Mouse (Mus musculus): ENCODE measurements at regions not wholly inside any gene's neighbourhood (a gene's known extent, or its start where the extent isn't known, plus 50 kb on each side); places are given as distances from the start of the nearest gene placed in this dataset.
"Not testable (repeated sequence)": the region's sequence is repeated elsewhere in the genome, so short reads cannot be mapped to it uniquely, and the experiment has no call there.

DNA sequence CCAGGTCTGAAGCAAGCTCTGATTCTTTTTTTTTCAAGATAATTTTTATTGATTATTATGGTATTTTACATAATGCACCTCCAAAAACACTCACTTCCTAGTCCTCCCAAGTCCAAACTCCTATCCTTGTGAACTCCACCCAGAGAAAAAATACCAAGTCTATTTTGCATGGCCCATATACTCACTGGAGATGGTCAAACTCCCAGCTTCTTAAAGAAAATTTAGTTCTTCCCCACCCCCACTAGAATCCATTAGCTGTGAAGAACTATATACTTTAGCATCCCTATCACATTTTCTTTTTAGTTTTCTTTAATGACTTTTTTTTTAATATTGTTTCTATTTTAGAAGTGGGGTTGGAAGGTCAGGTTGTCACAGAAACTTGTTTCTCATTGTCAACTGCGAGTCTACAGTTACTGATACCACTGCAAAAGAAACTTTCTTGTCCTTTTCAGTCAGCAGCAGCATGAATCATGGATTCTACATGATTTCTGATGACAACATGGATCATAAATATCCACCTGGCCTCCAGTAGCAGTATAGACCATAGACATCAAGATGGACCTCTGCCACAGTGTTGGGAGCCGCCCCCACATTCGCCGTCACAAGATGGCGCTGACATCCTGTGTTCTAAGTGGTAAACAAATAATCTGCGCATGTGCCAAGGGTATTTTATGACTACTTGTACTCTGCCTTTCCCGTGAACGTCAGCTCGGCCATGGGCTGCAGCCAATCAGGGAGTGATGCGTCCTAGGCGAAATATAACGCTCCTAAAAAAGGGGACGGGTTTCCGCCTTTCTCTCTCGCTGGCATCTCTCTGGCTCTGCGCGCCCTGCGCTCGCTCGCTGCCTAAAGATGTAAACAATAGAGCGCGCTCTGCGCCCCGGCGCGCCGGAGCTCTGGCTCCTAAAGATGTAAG lies 69.0 kb downstream of the Pgr15l start:
- H3K9ac ChIP-seq (ENCODE audit: low read length); H3K27me3 ChIP-seq (ENCODE audit: control insufficient read depth, insufficient read depth, low read length); H3K27ac ChIP-seq (ENCODE audit: low read depth, low read length); H3K9me3 ChIP-seq (ENCODE audit: control insufficient read depth, low read length); H3K36me3 ChIP-seq (ENCODE audit: control insufficient read depth, insufficient read depth, low read length); H3K4me1 ChIP-seq (replicated peaks; ENCODE audit: control insufficient read depth, insufficient read depth, low read length); H3K4me2 ChIP-seq (ENCODE audit: low read depth, low read length, severe bottlenecking): not testable (repeated sequence)
- WGBS: 46% methylated on average over 17 of the region's 27 CpGs
- DNase-seq (ENCODE audit: low spot score): peak; percentile 40
- peak; percentile 78 for ATAC-seq (replicated peaks; ENCODE audit: low FRiP score)
- H3K4me3 ChIP-seq (ENCODE audit: low read depth, low read length): peak overlapping the region; percentile 18; the same call in 1 of the 2 replicates

DNA sequence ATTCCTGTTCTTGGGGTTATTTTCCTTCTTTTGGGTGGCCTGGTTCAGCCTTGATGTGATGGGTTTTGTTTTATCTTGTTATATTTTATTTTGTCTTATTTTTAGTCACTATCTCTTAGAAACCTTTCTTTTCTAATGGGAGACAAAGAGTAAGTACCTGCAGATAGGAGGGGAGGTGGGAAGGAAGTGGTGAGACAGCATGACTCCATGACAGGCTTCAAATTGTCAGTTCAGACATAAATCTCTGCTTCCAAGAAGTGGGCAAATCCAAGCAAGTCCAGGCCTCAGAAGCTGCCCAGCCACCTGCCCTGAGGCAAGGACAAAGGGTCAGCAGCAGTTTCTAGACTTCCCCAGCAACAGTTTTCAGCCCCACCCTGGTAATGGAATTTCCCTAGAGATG lies 69.8 kb downstream of the Pgr15l start:
- Histone ChIP-seq H3K9ac (ENCODE audit: low read length) (no peak overlapping the region), H3K27ac (ENCODE audit: low read depth, low read length) (no peak overlapping the region), H3K36me3 (ENCODE audit: control insufficient read depth, insufficient read depth, low read length) (no peaks in the 10 kb centered on the region), H3K4me1 (replicated peaks; ENCODE audit: control insufficient read depth, insufficient read depth, low read length) (no peaks in the 10 kb centered on the region), H3K9me3 (ENCODE audit: control insufficient read depth, low read length) (no peaks in the 10 kb centered on the region), H3K4me3 (ENCODE audit: low read depth, low read length) (peak overlapping the region; percentile 18; the same call in 1 of the 2 replicates), H3K4me2 (ENCODE audit: low read depth, low read length, severe bottlenecking) (peak overlapping the region; percentile 32; the same call in 1 of the 2 replicates), H3K27me3 (ENCODE audit: control insufficient read depth, insufficient read depth, low read length) (no peaks in the 10 kb centered on the region)
- no peak for DNase-seq (ENCODE audit: low spot score)
- peak; percentile 44; the same call in 1 of the 2 replicates for ATAC-seq (replicated peaks; ENCODE audit: low FRiP score)

DNA sequence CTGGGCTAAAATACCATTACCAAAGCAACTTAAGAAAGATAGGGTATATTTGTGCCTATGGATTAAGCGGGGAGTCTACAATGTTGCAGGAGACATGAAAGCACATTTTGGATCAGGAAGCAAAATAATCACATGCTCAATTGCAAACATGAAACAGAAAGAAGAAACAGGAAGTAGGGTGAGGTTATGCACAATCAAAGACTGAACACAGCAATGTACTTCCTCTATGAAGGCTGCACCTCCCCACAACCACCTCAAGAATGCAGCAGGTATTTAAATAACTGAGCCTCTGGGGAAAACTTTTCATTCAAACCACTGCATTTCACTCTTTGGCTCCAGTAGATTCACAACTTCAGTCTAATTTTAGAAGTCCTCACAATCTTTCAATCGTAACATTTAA lies 83.8 kb downstream of the Pgr15l start:
- Histone ChIP-seq H3K4me3 (ENCODE audit: low read depth, low read length) (no peak overlapping the region), H3K9me3 (ENCODE audit: control insufficient read depth, low read length) (no peaks in the 10 kb centered on the region), H3K4me1 (replicated peaks; ENCODE audit: control insufficient read depth, insufficient read depth, low read length) (no peaks in the 10 kb centered on the region), H3K4me2 (ENCODE audit: low read depth, low read length, severe bottlenecking) (no peak overlapping the region), H3K36me3 (ENCODE audit: control insufficient read depth, insufficient read depth, low read length) (no peaks in the 10 kb centered on the region), H3K9ac (ENCODE audit: low read length) (no peak overlapping the region), H3K27ac (ENCODE audit: low read depth, low read length) (no peak overlapping the region), H3K27me3 (ENCODE audit: control insufficient read depth, insufficient read depth, low read length) (no peaks in the 10 kb centered on the region)
- no peak for DNase-seq (ENCODE audit: low spot score)
- WGBS: 90% methylated on average over 2 of the region's 2 CpGs
- ATAC-seq (replicated peaks; ENCODE audit: low FRiP score): no peak

Measured in forebrain, embryonic 11.5 days (tissue).